Mouse (Mus musculus): ENCODE results near the gene Cmss1. TPM values are rescaled to one million over a fixed set of nuclear protein-coding genes. Genes with fewer than 3 reads are reported as not detected.

Cmss1 gene
- polyA plus RNA-seq, 1 experiment from 2014 or later = 58.3 TPM

DNA sequence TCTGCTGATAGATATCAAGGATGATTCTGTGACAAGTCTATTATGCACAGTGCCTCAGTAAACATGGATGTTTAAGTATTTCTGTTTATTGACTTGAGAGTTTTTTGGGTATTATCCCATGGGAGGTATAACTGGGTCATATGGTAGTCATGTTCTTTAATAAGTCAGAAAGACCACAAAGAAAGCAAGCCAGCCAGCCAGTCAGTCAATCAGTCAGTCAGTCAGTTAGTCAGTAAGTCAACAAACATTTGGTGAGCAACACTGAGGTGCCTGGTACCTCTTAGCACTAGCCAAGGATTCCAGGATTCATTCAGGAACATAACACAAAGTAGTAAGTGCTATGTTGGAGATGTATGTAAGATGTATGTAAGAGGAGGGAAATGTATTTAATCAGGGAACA, 118.0 kb downstream of the Cmss1 start:
- H3K4me1 ChIP-seq (ENCODE audit: control insufficient read depth, insufficient read depth, low read length) = no peaks in the 10 kb centered on the region
- H3K4me3 ChIP-seq (ENCODE audit: low read depth, low read length) = no peak overlapping the region

DNA sequence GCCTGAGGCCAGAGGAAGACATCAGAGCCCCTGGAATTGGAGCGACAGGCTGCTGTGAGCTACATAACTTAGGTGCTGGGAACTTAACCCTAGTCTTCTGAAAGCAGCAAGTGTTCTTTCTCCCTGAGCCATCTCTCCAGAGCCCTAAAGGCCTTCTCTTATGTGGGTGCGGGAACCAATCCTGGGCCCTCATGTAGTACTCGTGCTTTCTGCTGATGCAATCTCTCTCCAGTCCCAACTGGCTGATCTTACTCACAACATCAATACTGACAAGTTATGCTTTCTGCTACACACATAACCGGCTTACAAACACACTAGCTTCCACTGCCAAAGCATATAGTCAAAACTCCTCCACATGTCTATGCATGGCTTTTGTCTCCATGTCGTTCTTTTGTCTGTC, 120.4 kb downstream of the Cmss1 start:
- Histone ChIP-seq H3K9ac (ENCODE audit: low read length) (no peak overlapping the region), H3K27ac (replicated peaks; ENCODE audit: low read depth, low read length) (no peak overlapping the region), H3K4me1 (ENCODE audit: control insufficient read depth, insufficient read depth, low read length) (no peaks in the 10 kb centered on the region), H3K9me3 (ENCODE audit: control insufficient read depth, low read length) (no peaks in the 10 kb centered on the region), H3K27me3 (ENCODE audit: control insufficient read depth, insufficient read depth, low read length) (no peaks in the 10 kb centered on the region), H3K4me2 (ENCODE audit: low read depth, severe bottlenecking) (no peak overlapping the region), H3K36me3 (ENCODE audit: control insufficient read depth, insufficient read depth, low read length) (no peaks in the 10 kb centered on the region), H3K4me3 (ENCODE audit: low read depth, low read length) (no peak overlapping the region)
- no peak for DNase-seq (ENCODE audit: low spot score)
- ATAC-seq (ENCODE audit: insufficient number of reproducible peaks, low FRiP score, low TSS enrichment, low read depth) = no peak
- 88% methylated on average over 5 of the region's 5 CpGs for WGBS

More for the DNA sequence above, 118.0 kb downstream of the Cmss1 start:
- H3K9ac ChIP-seq (ENCODE audit: low read length) = no peak overlapping the region
- no peak overlapping the region for H3K27ac ChIP-seq (replicated peaks; ENCODE audit: low read depth, low read length)
- DNase-seq (ENCODE audit: low spot score) (no peak), ATAC-seq (ENCODE audit: insufficient number of reproducible peaks, low FRiP score, low TSS enrichment, low read depth) (no peak)
- H3K9me3 ChIP-seq (ENCODE audit: control insufficient read depth, low read length) = no peaks in the 10 kb centered on the region
- H3K4me2 ChIP-seq (ENCODE audit: low read depth, severe bottlenecking) = no peak overlapping the region
- no peaks in the 10 kb centered on the region for H3K36me3 ChIP-seq (ENCODE audit: control insufficient read depth, insufficient read depth, low read length)
- H3K27me3 ChIP-seq (ENCODE audit: control insufficient read depth, insufficient read depth, low read length) = no peaks in the 10 kb centered on the region

- no peak for ATAC-seq (ENCODE audit: insufficient number of reproducible peaks, low FRiP score, low TSS enrichment, low read depth)
- Histone ChIP-seq H3K9ac (ENCODE audit: low read length) (no peak overlapping the region), H3K36me3 (ENCODE audit: control insufficient read depth, insufficient read depth, low read length) (no peaks in the 10 kb centered on the region), H3K4me2 (ENCODE audit: low read depth, severe bottlenecking) (no peak overlapping the region), H3K27me3 (ENCODE audit: control insufficient read depth, insufficient read depth, low read length) (no peaks in the 10 kb centered on the region), H3K4me1 (ENCODE audit: control insufficient read depth, insufficient read depth, low read length) (no peaks in the 10 kb centered on the region), H3K9me3 (ENCODE audit: control insufficient read depth, low read length) (no peaks in the 10 kb centered on the region), H3K27ac (replicated peaks; ENCODE audit: low read depth, low read length) (no peak overlapping the region), H3K4me3 (ENCODE audit: low read depth, low read length) (no peak overlapping the region)
- no peak for DNase-seq (ENCODE audit: low spot score)
- WGBS = 90% methylated on average over 9 of the region's 9 CpGs
Measured at GRCm38 (mm10) chr16:57485265-57485664, 121.4 kb downstream of the Cmss1 start.

GRCm38 (mm10) chr16:57484043-57484795, 122.4 kb downstream of the Cmss1 start:
- Histone ChIP-seq H3K36me3 (ENCODE audit: control insufficient read depth, insufficient read depth, low read length) (no peaks in the 10 kb centered on the region), H3K4me3 (ENCODE audit: low read depth, low read length) (no peak overlapping the region), H3K27me3 (ENCODE audit: control insufficient read depth, insufficient read depth, low read length) (no peaks in the 10 kb centered on the region), H3K9me3 (ENCODE audit: control insufficient read depth, low read length) (no peaks in the 10 kb centered on the region), H3K4me1 (ENCODE audit: control insufficient read depth, insufficient read depth, low read length) (no peaks in the 10 kb centered on the region), H3K4me2 (ENCODE audit: low read depth, severe bottlenecking) (no peak overlapping the region), H3K9ac (ENCODE audit: low read length) (no peak overlapping the region), H3K27ac (replicated peaks; ENCODE audit: low read depth, low read length) (no peak overlapping the region)
- DNase-seq (ENCODE audit: low spot score) (no peak), ATAC-seq (ENCODE audit: insufficient number of reproducible peaks, low FRiP score, low TSS enrichment, low read depth) (peak; percentile 52; the same call in 1 of the 2 replicates)
- 76% methylated on average over 12 of the region's 12 CpGs for WGBS

GRCm38 (mm10) chr16:57483503-57483902, 123.2 kb downstream of the Cmss1 start:
- H3K27ac ChIP-seq (replicated peaks; ENCODE audit: low read depth, low read length) = no peak overlapping the region
- H3K4me1 ChIP-seq (ENCODE audit: control insufficient read depth, insufficient read depth, low read length) = no peaks in the 10 kb centered on the region
- no peaks in the 10 kb centered on the region for H3K36me3 ChIP-seq (ENCODE audit: control insufficient read depth, insufficient read depth, low read length)
- ATAC-seq (ENCODE audit: insufficient number of reproducible peaks, low FRiP score, low TSS enrichment, low read depth) (no peak), DNase-seq (ENCODE audit: low spot score) (no peak)
- H3K9ac ChIP-seq (ENCODE audit: low read length) = no peak overlapping the region
- no peaks in the 10 kb centered on the region for H3K27me3 ChIP-seq (ENCODE audit: control insufficient read depth, insufficient read depth, low read length)
- no peaks in the 10 kb centered on the region for H3K9me3 ChIP-seq (ENCODE audit: control insufficient read depth, low read length)
- H3K4me3 ChIP-seq (ENCODE audit: low read depth, low read length) = no peak overlapping the region
- WGBS = 94% methylated on average over 2 of the region's 2 CpGs
- no peak overlapping the region for H3K4me2 ChIP-seq (ENCODE audit: low read depth, severe bottlenecking)

DNA sequence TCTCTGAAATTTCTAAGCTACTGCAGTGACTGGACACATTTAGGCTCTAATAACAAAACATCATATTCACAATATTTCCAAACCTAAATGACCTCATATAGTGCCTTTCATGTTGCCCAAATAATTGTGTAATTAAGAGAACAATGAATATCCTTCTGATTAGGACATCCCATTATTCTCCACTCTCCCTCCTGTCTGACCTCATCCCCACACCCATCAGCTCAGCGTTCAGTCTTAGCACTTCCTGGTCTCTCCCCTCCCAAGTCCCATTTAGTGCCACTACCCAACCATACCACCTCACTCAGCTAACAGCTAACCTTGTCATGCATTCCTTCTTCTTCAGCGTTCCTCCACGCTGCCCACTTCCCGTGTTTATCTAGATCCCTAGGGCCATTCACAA, 123.8 kb downstream of the Cmss1 start:
- Histone ChIP-seq H3K4me1 (ENCODE audit: control insufficient read depth, insufficient read depth, low read length) (no peaks in the 10 kb centered on the region), H3K36me3 (ENCODE audit: control insufficient read depth, insufficient read depth, low read length) (no peaks in the 10 kb centered on the region), H3K27ac (replicated peaks; ENCODE audit: low read depth, low read length) (no peak overlapping the region), H3K4me3 (ENCODE audit: low read depth, low read length) (no peak overlapping the region), H3K27me3 (ENCODE audit: control insufficient read depth, insufficient read depth, low read length) (no peaks in the 10 kb centered on the region), H3K9ac (ENCODE audit: low read length) (no peak overlapping the region), H3K9me3 (ENCODE audit: control insufficient read depth, low read length) (no peaks in the 10 kb centered on the region), H3K4me2 (ENCODE audit: low read depth, severe bottlenecking) (no peak overlapping the region)
- ATAC-seq (ENCODE audit: insufficient number of reproducible peaks, low FRiP score, low TSS enrichment, low read depth) (no peak), DNase-seq (ENCODE audit: low spot score) (no peak)
- 86% methylated on average over 4 of the region's 4 CpGs for WGBS

- H3K27me3 ChIP-seq (ENCODE audit: control insufficient read depth, insufficient read depth, low read length) = no peaks in the 10 kb centered on the region
- H3K4me1 ChIP-seq (ENCODE audit: control insufficient read depth, insufficient read depth, low read length) = no peaks in the 10 kb centered on the region
- H3K36me3 ChIP-seq (ENCODE audit: control insufficient read depth, insufficient read depth, low read length) = no peaks in the 10 kb centered on the region
- no peak overlapping the region for H3K9ac ChIP-seq (ENCODE audit: low read length)
- H3K9me3 ChIP-seq (ENCODE audit: control insufficient read depth, low read length) = no peaks in the 10 kb centered on the region
- no peak overlapping the region for H3K4me3 ChIP-seq (ENCODE audit: low read depth, low read length)
- no peak overlapping the region for H3K27ac ChIP-seq (replicated peaks; ENCODE audit: low read depth, low read length)
- 42% methylated on average over 6 of the region's 6 CpGs for WGBS
- ATAC-seq (ENCODE audit: insufficient number of reproducible peaks, low FRiP score, low TSS enrichment, low read depth) (no peak), DNase-seq (ENCODE audit: low spot score) (no peak)
- no peak overlapping the region for H3K4me2 ChIP-seq (ENCODE audit: low read depth, severe bottlenecking)
Measured at GRCm38 (mm10) chr16:57482264-57482663, 124.4 kb downstream of the Cmss1 start.

- Histone ChIP-seq H3K4me3 (ENCODE audit: low read depth, low read length) (no peak overlapping the region), H3K36me3 (ENCODE audit: control insufficient read depth, insufficient read depth, low read length) (no peaks in the 10 kb centered on the region), H3K4me1 (ENCODE audit: control insufficient read depth, insufficient read depth, low read length) (no peaks in the 10 kb centered on the region), H3K9me3 (ENCODE audit: control insufficient read depth, low read length) (no peaks in the 10 kb centered on the region), H3K4me2 (ENCODE audit: low read depth, severe bottlenecking) (no peak overlapping the region), H3K27me3 (ENCODE audit: control insufficient read depth, insufficient read depth, low read length) (no peaks in the 10 kb centered on the region), H3K27ac (replicated peaks; ENCODE audit: low read depth, low read length) (no peak overlapping the region), H3K9ac (ENCODE audit: low read length) (no peak overlapping the region)
- no peak for ATAC-seq (ENCODE audit: insufficient number of reproducible peaks, low FRiP score, low TSS enrichment, low read depth)
- WGBS = 90% methylated on average over 5 of the region's 5 CpGs
- DNase-seq (ENCODE audit: low spot score) = no peak
Measured at GRCm38 (mm10) chr16:57479776-57480175, 126.9 kb downstream of the Cmss1 start.

DNA sequence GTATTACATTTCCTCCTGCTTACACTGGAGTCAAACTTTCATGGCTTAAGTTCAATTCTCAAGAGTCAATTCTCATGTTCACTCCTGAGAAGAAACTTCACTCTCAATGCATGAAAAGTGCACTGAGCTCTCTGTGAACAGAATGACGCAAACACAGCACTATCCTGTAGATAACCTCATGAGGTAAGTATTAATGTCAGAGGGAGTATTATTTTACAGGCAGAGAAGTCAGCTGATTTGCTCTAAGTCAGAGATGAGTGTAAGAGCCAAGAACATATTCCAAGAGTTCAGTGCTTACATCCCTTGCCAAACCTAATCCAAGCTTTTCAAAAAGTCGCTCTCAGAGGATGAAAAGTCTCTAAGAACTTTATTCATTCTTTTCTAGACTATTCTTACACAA, 128.2 kb downstream of the Cmss1 start:
- Histone ChIP-seq H3K4me3 (ENCODE audit: low read depth, low read length) (no peak overlapping the region), H3K4me2 (ENCODE audit: low read depth, severe bottlenecking) (no peak overlapping the region), H3K9me3 (ENCODE audit: control insufficient read depth, low read length) (no peaks in the 10 kb centered on the region), H3K36me3 (ENCODE audit: control insufficient read depth, insufficient read depth, low read length) (no peaks in the 10 kb centered on the region), H3K27me3 (ENCODE audit: control insufficient read depth, insufficient read depth, low read length) (no peaks in the 10 kb centered on the region), H3K9ac (ENCODE audit: low read length) (no peak overlapping the region), H3K27ac (replicated peaks; ENCODE audit: low read depth, low read length) (no peak overlapping the region), H3K4me1 (ENCODE audit: control insufficient read depth, insufficient read depth, low read length) (no peaks in the 10 kb centered on the region)
- ATAC-seq (ENCODE audit: insufficient number of reproducible peaks, low FRiP score, low TSS enrichment, low read depth) (no peak), DNase-seq (ENCODE audit: low spot score) (no peak)
- WGBS = 96% methylated on average over 2 of the region's 2 CpGs

Measured in limb, embryonic 11.5 days (tissue).